Mouse (Mus musculus): ENCODE measurements around the gene Spink2. TPM values are rescaled to one million over a fixed set of nuclear protein-coding genes. Genes with fewer than 3 reads are reported as not detected.

The Spink2 gene
- polyA plus RNA-seq, 1 experiment: not detected

DNA sequence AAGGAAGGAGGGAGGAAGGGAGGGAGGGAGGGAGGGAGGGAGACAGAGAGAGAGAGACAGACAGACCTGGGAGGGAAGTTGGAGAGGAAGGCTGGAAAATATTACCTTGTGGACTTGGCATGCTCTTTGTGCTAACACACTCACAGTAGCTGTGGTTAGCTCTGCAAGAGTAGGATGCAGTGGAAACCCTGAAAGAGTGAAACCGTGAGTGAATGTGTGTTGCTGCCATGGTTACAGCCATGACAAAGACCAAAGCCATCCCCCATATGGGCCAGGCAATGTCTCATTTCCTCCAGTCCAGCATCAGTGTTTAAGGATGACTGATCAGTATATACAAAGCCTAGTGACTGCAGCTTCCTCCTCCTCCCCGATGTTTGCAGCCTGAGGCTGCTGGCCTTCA lies 6.5 kb upstream of the Spink2 start:
- Histone ChIP-seq H3K4me3 (ENCODE audit: insufficient read depth, low read depth, low read length) (no peak overlapping the region), H3K27ac (ENCODE audit: insufficient read depth, low read depth, low read length) (no peak overlapping the region), H3K4me1 (ENCODE audit: control insufficient read depth, insufficient read depth, low read length) (no peaks in the 10 kb centered on the region)
- 9% methylated on average over 2 of the region's 2 CpGs for WGBS
- TF ChIP-seq CTCF (IDR thresholded peaks at IDR 0.05; ENCODE audit: insufficient read depth, low read depth, low read length) (no peak), POLR2A (IDR thresholded peaks at IDR 0.05; ENCODE audit: insufficient read depth, low read depth, low read length) (no peak)

DNA sequence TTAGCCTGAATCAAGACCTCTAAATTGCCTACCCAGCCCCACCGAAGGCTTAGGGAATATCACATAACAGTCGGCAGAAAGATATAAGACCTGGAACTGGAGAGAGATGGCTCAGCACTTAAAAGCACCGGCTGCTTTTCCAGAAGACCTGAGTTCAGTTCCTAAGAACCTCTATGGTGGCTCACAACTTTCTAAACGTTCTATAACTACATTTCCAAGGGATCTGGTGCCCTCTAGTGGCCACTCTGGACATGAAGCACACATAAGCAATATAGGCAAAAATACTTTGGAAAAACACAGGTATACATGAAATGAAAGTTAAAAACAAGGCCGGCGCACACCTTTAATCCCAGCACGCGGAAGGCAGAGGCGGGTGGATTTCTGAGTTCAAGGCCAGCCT lies 5.9 kb upstream of the Spink2 start:
- no peak overlapping the region for H3K27ac ChIP-seq (ENCODE audit: insufficient read depth, low read depth, low read length)
- H3K4me1 ChIP-seq (ENCODE audit: control insufficient read depth, insufficient read depth, low read length): no peaks in the 10 kb centered on the region
- no peak overlapping the region for H3K4me3 ChIP-seq (ENCODE audit: insufficient read depth, low read depth, low read length)
- WGBS: 17% methylated on average over 9 of the region's 9 CpGs
- TF ChIP-seq CTCF (IDR thresholded peaks at IDR 0.05; ENCODE audit: insufficient read depth, low read depth, low read length) (no peak), POLR2A (IDR thresholded peaks at IDR 0.05; ENCODE audit: insufficient read depth, low read depth, low read length) (no peak)

DNA sequence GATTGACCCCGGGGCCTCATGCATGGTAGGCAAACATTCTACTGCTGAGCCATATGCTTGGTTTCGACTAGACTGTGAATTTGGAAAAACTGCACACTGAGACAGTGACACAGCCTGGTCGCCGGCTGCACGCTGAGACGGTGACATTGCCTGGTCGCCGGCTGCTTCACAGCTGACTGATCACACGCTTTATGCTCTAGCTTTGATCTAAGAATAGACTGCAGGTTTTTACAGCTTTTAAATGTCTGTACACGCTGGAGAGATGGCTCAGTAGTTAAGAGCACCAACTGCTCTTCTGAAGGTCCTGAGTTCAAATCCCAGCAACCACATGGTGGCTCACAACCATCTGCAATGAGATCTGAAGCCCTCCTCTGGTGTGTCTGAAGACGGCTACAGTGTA lies 5.1 kb downstream of the Spink2 start:
- no peak overlapping the region for H3K27ac ChIP-seq (ENCODE audit: insufficient read depth, low read depth, low read length)
- 49% methylated on average over 11 of the region's 11 CpGs for WGBS
- peaks cover 2% of the 10 kb centered on the region for H3K4me1 ChIP-seq (ENCODE audit: control insufficient read depth, insufficient read depth, low read length)
- H3K4me3 ChIP-seq (ENCODE audit: insufficient read depth, low read depth, low read length): no peak overlapping the region
- TF ChIP-seq POLR2A (IDR thresholded peaks at IDR 0.05; ENCODE audit: insufficient read depth, low read depth, low read length) (no peak), CTCF (IDR thresholded peaks at IDR 0.05; ENCODE audit: insufficient read depth, low read depth, low read length) (no peak)

DNA sequence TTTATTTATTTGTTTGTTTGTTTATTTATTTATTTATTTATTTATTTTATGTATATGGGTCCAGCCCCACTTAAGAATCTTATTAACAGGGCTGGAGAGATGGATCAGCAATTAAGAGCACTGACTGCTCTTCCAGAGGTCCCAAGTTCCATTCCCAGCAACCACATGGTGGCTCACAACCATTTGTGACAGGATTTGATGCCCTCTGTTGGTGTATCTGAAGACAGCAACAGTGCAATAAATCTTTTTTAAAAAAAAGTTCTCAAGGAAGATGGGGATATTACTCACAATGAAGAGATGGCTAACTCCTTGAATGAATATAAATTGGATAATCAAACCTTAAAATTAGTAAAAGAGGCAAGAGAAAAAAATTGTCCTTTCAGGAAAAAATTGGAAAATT lies 9.0 kb downstream of the Spink2 start:
- no peaks in the 10 kb centered on the region for H3K4me1 ChIP-seq (ENCODE audit: control insufficient read depth, insufficient read depth, low read length)
- H3K27ac ChIP-seq (ENCODE audit: insufficient read depth, low read depth, low read length): no peak overlapping the region
- TF ChIP-seq CTCF (IDR thresholded peaks at IDR 0.05; ENCODE audit: insufficient read depth, low read depth, low read length) (no peak), POLR2A (IDR thresholded peaks at IDR 0.05; ENCODE audit: insufficient read depth, low read depth, low read length) (no peak)
- no peak overlapping the region for H3K4me3 ChIP-seq (ENCODE audit: insufficient read depth, low read depth, low read length)

DNA sequence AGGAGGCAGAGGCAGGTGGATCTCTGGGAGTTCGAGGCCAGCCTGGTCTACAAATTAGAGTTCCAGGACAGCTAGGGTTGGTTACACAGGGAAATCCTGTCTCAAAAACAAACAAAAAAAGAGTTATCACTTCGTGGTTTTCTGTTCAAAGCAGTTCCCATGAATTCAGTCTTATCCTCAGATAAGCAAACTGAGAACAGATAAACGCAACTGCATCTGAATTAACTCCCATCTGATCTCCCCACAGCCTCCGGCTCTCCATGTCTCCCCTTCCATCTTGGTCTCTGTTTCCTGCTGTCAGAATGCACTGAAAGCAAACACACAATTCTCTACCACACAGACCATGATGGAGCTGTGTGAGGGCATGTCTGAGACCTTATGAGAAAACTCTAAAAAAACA lies 10.6 kb downstream of the Spink2 start:
- 84% methylated on average over 4 of the region's 4 CpGs for WGBS
- Histone ChIP-seq H3K4me3 (ENCODE audit: insufficient read depth, low read depth, low read length) (no peak overlapping the region), H3K27ac (ENCODE audit: insufficient read depth, low read depth, low read length) (no peak overlapping the region), H3K4me1 (ENCODE audit: control insufficient read depth, insufficient read depth, low read length) (no peaks in the 10 kb centered on the region)
- TF ChIP-seq CTCF (IDR thresholded peaks at IDR 0.05; ENCODE audit: insufficient read depth, low read depth, low read length) (no peak), POLR2A (IDR thresholded peaks at IDR 0.05; ENCODE audit: insufficient read depth, low read depth, low read length) (no peak)

DNA sequence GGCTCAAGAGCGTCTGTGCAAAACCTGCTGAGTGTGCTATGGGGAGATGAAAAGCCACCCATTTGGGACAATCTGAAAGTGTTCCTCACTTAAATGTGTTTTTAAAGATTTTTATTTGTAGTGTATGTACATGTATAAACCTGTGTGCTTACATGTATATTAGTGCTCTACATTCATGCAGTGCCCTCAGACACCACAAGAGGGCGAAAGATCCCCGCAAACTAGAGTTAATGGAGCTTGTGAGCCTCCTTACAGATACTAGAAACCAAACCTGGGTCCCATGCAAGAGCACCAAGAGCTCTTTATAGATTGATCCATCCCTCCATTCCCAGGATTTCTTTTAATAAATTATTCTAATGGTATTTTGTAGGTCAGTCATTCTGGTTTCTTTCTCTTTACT lies 17.3 kb downstream of the Spink2 start:
- 48% methylated on average over 3 of the region's 3 CpGs for WGBS

DNA sequence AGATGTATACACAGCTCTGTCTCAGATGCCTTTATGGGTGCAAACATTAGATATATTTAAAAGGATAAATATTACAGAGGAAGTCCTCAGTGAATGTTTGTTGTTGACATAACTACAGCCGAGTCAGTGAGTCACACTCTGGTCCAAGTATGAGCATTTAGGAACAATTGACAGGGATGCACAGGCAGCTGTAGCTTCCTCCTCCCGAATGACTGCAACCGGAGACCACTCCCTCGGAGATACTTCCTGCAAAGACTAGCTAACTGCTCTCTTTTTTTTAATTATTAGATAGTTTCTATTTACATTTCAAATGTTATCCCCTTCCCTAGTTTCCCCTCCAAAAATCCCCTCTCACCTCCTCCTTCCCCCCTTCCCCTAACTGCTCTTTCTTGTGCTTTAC lies 18.0 kb downstream of the Spink2 start:
- no peak for TF ChIP-seq CTCF (IDR thresholded peaks at IDR 0.05; ENCODE audit: insufficient read depth, low read depth, low read length)
- TF ChIP-seq POLR2A (IDR thresholded peaks at IDR 0.05; ENCODE audit: insufficient read depth, low read depth, low read length): no peak
- H3K4me1 ChIP-seq (ENCODE audit: control insufficient read depth, insufficient read depth, low read length): no peaks in the 10 kb centered on the region
- WGBS: 59% methylated on average over 4 of the region's 4 CpGs
- H3K4me3 ChIP-seq (ENCODE audit: insufficient read depth, low read depth, low read length): no peak overlapping the region
- no peak overlapping the region for H3K27ac ChIP-seq (ENCODE audit: insufficient read depth, low read depth, low read length)

More for the DNA sequence above, 17.3 kb downstream of the Spink2 start:
- H3K27ac ChIP-seq (ENCODE audit: insufficient read depth, low read depth, low read length): no peak overlapping the region
- no peak overlapping the region for H3K4me3 ChIP-seq (ENCODE audit: insufficient read depth, low read depth, low read length)
- H3K4me1 ChIP-seq (ENCODE audit: control insufficient read depth, insufficient read depth, low read length): no peaks in the 10 kb centered on the region
- TF ChIP-seq POLR2A (IDR thresholded peaks at IDR 0.05; ENCODE audit: insufficient read depth, low read depth, low read length) (no peak), CTCF (IDR thresholded peaks at IDR 0.05; ENCODE audit: insufficient read depth, low read depth, low read length) (no peak)

DNA sequence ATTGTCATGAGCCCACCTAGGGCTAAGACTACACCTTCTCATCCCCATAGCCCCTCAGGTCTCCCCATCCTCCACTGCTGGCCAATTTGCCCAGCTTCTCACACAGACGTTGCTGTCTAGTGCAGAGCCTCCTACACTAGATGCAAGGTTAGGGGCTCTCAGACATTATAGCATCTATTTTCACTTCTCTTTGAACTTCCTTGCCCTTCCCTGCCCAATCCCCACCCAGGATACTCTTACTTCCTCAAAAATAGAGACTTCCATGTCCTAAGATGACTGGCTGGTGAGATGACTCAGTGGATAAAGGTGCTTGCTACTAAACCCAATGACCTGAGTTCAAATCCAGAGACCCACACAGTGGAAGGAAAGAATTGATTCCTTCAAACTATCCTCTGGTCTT lies 19.6 kb downstream of the Spink2 start:
- H3K4me1 ChIP-seq (ENCODE audit: control insufficient read depth, insufficient read depth, low read length): no peaks in the 10 kb centered on the region
- H3K4me3 ChIP-seq (ENCODE audit: insufficient read depth, low read depth, low read length): no peak overlapping the region
- WGBS: 89% methylated on average over 1 of the region's 1 CpGs
- no peak overlapping the region for H3K27ac ChIP-seq (ENCODE audit: insufficient read depth, low read depth, low read length)
- no peak for TF ChIP-seq POLR2A (IDR thresholded peaks at IDR 0.05; ENCODE audit: insufficient read depth, low read depth, low read length)
- TF ChIP-seq CTCF (IDR thresholded peaks at IDR 0.05; ENCODE audit: insufficient read depth, low read depth, low read length): no peak

DNA sequence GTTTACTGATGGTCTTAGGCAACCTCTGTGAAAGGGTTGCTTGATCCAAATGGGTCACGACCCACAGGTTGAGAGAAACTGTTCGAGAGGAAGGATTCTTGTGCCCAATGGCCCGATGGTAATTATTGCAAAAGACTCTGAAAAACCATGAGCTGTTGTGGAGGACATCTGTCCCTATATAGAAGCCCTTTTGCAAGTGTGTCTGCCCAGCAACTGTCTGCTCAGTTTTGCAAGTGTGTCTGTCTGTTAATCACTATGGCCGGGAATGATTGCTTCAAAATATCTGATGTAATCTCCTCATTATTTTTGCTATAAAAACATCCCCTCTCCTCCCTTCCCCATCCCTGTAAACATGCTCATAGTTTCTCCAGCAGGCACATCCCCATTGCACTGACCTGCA lies 20.2 kb downstream of the Spink2 start:
- TF ChIP-seq POLR2A (IDR thresholded peaks at IDR 0.05; ENCODE audit: insufficient read depth, low read depth, low read length): no peak
- 84% methylated on average over 4 of the region's 4 CpGs for WGBS
- no peak overlapping the region for H3K4me3 ChIP-seq (ENCODE audit: insufficient read depth, low read depth, low read length)
- H3K4me1 ChIP-seq (ENCODE audit: control insufficient read depth, insufficient read depth, low read length): no peaks in the 10 kb centered on the region
- H3K27ac ChIP-seq (ENCODE audit: insufficient read depth, low read depth, low read length): no peak overlapping the region

DNA sequence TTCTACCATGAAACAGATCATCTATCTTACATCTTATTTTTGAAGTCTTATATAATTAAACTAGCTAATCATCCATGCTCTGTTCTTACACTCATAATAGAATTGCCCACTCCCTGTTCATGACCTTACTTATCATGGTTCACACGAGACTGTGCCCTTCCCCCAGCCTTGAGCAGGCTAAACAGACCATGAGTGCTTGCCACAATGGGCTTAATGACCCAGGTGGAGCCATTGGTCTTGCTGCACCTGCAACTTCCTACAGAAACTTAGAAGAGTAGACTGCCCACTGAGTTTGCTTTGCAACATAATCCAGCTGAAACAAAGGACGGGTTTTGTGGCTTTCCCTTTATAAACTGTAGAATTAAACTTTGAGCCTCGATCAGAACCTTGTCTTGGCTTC lies 22.5 kb downstream of the Spink2 start:
- 47% methylated on average over 3 of the region's 3 CpGs for WGBS
- no peaks in the 10 kb centered on the region for H3K4me1 ChIP-seq (ENCODE audit: control insufficient read depth, insufficient read depth, low read length)
- no peak overlapping the region for H3K27ac ChIP-seq (ENCODE audit: insufficient read depth, low read depth, low read length)
- TF ChIP-seq POLR2A (IDR thresholded peaks at IDR 0.05; ENCODE audit: insufficient read depth, low read depth, low read length) (no peak), CTCF (IDR thresholded peaks at IDR 0.05; ENCODE audit: insufficient read depth, low read depth, low read length) (no peak)
- no peak overlapping the region for H3K4me3 ChIP-seq (ENCODE audit: insufficient read depth, low read depth, low read length)
